Mouse (Mus musculus) layer of hippocampus, adult 11-12 months (tissue): ENCODE measurements around the gene Dao.

Source experiments
- DNase-seq: peaks from one replicate; pipeline ENCODE4 v3.0.0; 2022; ENCODE audit warnings: low spot score

Gene Dao

GRCm38 (mm10) chr5:114003542-114003941 is at the start of gene Dao:
Gene Dao, plus strand, starts transcription at chr5:114003703.
- no peak for DNase-seq

- peak; percentile 88 for DNase-seq
These were observed 49.1 kb upstream of the Dao start for GRCm38 (mm10) chr5:113954421-113954820.

- DNase-seq: no peak
These were observed 48.2 kb upstream of the Dao start for GRCm38 (mm10) chr5:113955281-113955680.

- DNase-seq: no peak
These were observed 47.8 kb upstream of the Dao start for GRCm38 (mm10) chr5:113955691-113956090.

GRCm38 (mm10) chr5:113956510-113956909 is 47.0 kb upstream of the Dao start:
- DNase-seq: peak; percentile 81

GRCm38 (mm10) chr5:113959039-113959438 is 44.5 kb upstream of the Dao start:
- DNase-seq: no peak

DNA sequence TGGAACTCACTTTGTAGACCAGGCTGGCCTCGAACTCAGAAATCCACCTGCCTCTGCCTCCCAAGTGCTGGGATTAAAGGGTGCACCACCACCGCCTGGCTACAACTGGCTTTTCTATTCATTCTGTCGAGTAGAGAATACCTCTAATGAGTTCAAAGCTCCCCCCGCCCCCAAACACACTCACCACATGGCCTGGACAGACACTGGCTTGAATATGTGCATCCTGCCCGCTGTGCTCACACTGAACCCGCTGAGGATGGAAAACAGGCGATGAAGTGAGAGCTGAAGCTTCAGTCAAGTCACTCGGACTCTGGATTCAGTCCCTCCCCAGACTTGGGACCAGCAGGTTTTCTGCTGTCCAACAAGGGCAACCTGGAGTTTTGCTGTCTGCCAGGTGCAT is 43.1 kb upstream of the Dao start:
- no peak for DNase-seq

DNA sequence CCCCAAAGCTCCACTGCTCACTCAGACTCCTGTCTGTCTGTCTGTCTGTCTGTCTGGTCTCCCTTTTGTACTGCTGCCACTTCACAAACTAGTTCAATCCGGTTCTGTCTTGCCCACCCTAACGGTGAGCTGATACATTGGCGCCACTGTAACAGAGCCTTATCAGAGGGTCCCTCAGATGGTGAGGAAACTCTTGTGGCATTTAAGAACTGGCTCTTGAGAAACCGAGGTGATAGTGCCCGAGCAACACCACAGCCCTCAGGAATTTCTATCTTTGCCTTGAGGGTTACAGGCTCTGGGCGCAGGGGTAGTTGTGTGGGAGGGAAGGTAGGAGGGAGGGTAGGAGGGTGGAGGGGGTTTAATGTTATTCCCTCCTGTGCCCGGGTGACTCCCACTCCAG is 41.7 kb upstream of the Dao start:
- DNase-seq: no peak

- DNase-seq: no peak
These were observed 38.5 kb upstream of the Dao start for GRCm38 (mm10) chr5:113964972-113965371.

- DNase-seq: no peak
These were observed 37.8 kb upstream of the Dao start for GRCm38 (mm10) chr5:113965659-113966185.

DNA sequence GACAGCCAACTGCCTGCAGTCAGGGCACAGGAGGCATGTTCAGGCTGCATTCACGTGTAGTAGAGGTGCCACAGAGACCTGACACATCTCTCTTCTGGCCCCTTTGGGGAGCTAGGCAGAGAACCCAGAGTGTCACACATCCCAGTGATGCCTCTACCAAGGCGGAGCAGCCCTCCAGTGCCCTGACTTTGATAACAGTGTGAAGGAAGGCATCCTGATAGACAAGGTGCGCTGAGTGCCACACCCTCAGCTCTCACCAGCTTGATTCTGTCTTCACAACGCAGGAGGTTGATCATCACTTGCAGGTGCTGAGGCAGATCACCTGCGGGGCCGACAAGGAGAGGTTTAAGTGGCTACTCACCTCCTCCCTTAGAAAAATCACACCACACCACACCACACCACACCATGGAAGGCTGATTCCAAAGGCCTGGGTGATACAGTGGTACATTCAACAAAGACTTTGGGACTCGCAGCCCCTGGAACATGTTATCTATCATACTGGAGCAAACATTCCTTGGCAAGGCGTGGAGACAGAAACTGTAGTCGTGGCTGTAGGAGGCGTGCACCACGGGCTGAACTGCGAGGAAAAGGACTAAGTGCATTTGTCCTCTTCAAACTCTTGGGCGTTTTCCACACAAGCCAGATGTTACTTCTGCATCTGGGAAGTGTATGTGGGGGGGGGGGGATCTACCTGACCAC is 36.9 kb upstream of the Dao start:
- DNase-seq: no peak

- no peak for DNase-seq
These were observed 35.1 kb upstream of the Dao start for GRCm38 (mm10) chr5:113968371-113968770.

GRCm38 (mm10) chr5:113971434-113971960 is 32.0 kb upstream of the Dao start:
- DNase-seq: no peak

DNA sequence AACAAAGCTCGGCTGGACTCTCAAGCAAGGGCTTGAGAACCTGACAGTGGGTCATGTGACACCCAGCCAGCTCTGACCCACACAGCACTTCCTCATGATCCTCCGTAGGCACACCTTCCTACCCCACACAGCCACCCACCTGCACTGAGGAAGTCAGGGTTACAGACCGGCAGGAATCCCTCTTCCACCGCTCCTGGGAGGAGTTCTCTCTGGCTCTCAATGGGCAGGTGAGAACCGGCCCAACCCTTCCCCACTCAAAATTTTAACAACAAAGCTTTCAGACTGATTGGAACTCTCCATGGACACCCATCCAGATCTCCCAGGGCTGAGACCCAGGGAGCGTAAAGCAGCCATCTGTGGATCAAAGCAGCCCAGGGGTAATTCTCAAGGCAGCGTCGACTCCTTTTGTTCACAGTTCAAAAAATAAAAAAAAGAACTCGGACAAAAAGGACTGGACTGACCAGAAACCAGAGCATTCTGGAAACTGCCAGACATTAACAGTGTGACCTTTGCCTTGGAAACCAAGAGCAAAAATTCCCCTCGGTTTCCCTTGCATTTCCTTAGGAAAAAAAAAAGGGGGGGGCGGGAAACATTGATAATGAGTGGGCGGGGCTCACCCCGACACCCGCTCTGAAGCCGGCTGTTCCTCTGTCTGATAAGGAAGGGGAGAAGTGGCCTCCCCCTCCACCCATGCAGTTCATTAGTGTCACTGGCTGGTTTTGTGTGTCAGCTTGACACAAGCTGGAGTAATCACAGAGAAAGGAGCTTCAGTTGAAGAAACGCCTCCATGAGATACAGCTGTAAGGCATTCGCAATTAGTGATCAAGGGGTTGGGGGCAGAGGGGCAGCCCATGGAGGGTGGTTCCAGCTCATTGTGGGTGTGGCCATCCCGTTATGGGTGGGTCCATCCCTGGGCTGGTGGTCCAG is 30.7 kb upstream of the Dao start:
- DNase-seq: no peak

DNA sequence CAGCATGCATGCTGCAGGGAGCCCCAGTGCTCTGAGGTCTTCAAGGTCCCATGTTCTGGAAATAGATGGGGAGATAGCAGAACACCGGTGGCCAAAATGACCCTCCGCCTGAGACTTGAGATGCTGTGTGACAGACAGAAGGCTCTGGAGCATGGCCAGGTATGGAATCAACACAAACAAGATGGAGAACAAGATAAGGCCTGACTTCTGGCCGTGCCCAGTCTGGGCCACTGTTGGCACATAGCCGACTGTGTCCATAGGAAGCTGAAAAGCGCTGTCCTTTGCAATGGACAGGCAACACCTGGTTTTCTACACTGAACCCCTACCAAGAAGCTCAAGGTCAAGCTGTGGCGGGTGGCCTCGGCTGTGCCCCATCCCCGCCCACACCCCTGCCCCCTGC is 29.7 kb upstream of the Dao start:
- no peak for DNase-seq

DNA sequence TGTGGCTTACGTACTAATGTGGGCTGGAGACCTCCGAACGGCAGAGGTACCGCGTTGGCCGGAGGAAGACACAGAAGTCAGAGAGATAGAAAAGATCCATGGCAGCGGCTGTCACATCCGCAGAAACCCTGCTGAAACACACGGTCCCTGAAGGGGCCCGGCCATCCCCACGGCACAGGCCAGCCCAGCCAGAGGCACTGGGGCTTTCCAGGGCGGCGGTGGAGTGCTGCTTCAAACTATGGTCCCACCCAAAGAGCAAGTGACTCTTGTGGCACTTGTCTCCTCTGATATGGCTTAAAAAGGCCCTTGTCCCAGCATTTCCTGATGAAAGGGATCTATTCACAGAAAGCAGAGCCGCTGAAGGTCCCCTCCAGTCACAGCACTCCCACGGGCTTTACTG is 28.9 kb upstream of the Dao start:
- no peak for DNase-seq

GRCm38 (mm10) chr5:113975538-113976215 is 27.8 kb upstream of the Dao start:
- DNase-seq: no peak

DNA sequence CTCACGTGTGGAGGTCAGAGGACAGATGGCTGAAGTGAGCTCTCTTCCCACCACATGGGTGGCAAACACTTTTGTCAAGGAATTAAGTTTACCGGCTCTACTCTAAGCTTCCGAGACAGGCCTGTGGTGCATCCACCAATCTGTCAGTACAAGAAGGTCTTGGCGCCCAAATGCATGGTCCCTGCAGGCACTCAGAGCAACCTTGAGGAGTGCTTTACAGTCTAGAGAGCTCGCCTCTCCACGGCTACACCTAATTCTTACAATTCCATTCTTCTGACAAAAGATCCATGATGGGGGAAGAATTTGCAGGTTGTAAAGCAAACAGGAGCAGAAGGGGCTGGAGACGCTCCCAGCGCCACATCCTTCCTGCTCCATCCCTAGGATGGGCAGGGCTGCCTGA is 26.9 kb upstream of the Dao start:
- no peak for DNase-seq

GRCm38 (mm10) chr5:113977309-113977708 is 26.2 kb upstream of the Dao start:
- DNase-seq: no peak

GRCm38 (mm10) chr5:113980511-113980910 is 23.0 kb upstream of the Dao start:
- DNase-seq: no peak

- no peak for DNase-seq
These were observed 22.3 kb upstream of the Dao start for GRCm38 (mm10) chr5:113981171-113981570.

DNA sequence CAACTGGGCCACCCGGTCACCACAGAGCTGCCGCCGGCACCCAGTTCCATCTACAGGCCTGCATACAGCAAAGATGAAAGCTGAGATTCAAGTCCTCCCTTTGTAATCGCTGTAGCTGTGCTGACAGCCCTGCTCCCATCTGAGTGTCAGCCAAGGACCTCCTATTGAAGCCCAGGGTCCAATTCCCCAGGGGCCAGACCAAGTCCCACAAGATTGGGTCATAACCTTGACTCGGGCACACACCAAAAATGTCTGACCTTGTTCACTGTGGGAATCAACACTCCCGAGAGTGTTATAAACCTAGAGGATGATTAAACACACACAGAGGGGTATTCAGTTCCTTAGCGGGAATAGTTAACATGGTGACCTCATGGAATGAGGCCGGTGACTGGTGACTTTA is 21.7 kb upstream of the Dao start:
- no peak for DNase-seq
